8 mouse cellular contexts compared by ENCODE assay signal in genomic region chr2:154548688-154549087, GRCm38 (mm10). TPM values are rescaled to one million over a fixed set of nuclear protein-coding genes. Genes with fewer than 3 reads are reported as not detected.
DNase-seq lines count a peak whose midpoint lies in the region; ATAC-seq and TF ChIP-seq lines count a peak whose summit lies in the region.

No protein-coding gene starts in this region.

- no peak for ATAC-seq in heart, embryonic 12.5 days (ENCODE audit: insufficient number of reproducible peaks, low FRiP score)

- no peaks in the 10 kb centered on the region for H3K9me3 ChIP-seq in heart, embryonic 12.5 days (replicated peaks)

- intact Hi-C loops in gastrocnemius, adult 2 months (cut with DNase I), result no loop called here

- peak overlapping the region; percentile 59 for H3ac ChIP-seq in C2C12 (ENCODE audit: control insufficient read depth, insufficient read length, low read depth)

- H3K79me2 ChIP-seq in C2C12 (ENCODE audit: control insufficient read depth, insufficient read depth), result no peaks in the 10 kb centered on the region

- H3K4me1 ChIP-seq in heart, embryonic 12.5 days (replicated peaks), result peaks cover 28% of the 10 kb centered on the region

- peak; percentile 44 for DNase-seq in gastrocnemius, adult 2 months
- DNase-seq in gastrocnemius, postnatal 10 days, result no peak
- DNase-seq in mesoderm, embryonic 11.5 days (ENCODE audit: low read depth, low spot score), result peak; percentile 47
- DNase-seq in thymus, postnatal 4 days, result no peak
- DNase-seq in left cerebral cortex, adult 9 months (ENCODE audit: low spot score in 2 of 2), result no peak
- no peak for DNase-seq in urinary bladder, postnatal 14 days (ENCODE audit: low spot score)

- no peaks in the 10 kb centered on the region for H3K79me3 ChIP-seq in C2C12 (ENCODE audit: low read depth)

- no peak overlapping the region for H3K27ac ChIP-seq in gastrocnemius, adult 2 months
- H3K27ac ChIP-seq in heart, embryonic 12.5 days (ENCODE audit: poor library complexity, severe bottlenecking), result no peak overlapping the region

- WGBS in heart, embryonic 12.5 days, result 52% methylated on average over 3 of the region's 3 CpGs

- no peak for TF ChIP-seq CTCF in gastrocnemius, adult 2 months (IDR thresholded peaks at IDR 0.05)
- no peak for TF ChIP-seq CTCF in C2C12 (IDR thresholded peaks at IDR 0.05; ENCODE audit: control insufficient read depth, insufficient read depth, insufficient read length)

- no peaks in the 10 kb centered on the region for H3K27me3 ChIP-seq in C2C12 (ENCODE audit: control insufficient read depth, insufficient read depth, insufficient read length)
- peaks cover 33% of the 10 kb centered on the region for H3K27me3 ChIP-seq in heart, embryonic 12.5 days (replicated peaks)

- no peak overlapping the region for H3K9ac ChIP-seq in heart, embryonic 12.5 days

- no peak overlapping the region for H3K4me3 ChIP-seq in gastrocnemius, adult 2 months
- H3K4me3 ChIP-seq in C2C12 (ENCODE audit: insufficient read depth, poor library complexity, severe bottlenecking), result no peak overlapping the region
- H3K4me3 ChIP-seq in heart, embryonic 12.5 days, result no peak overlapping the region

- H3K36me3 ChIP-seq in C2C12 (ENCODE audit: control insufficient read depth, insufficient read depth), result no peaks in the 10 kb centered on the region
- H3K36me3 ChIP-seq in heart, embryonic 12.5 days, result no peaks in the 10 kb centered on the region

- 0 out of 2 replicates have a peak overlapping the region, but pooled peaks have one; percentile 91 for H3K4me2 ChIP-seq in heart, embryonic 12.5 days

TF ChIP-seq in C2C12, 6 proteins besides CTCF, POLR2A, EP300 and RAD21:
- TF ChIP-seq FOSL1 (IDR thresholded peaks at IDR 0.05; ENCODE audit: insufficient read depth, low read length, poor library complexity, severe bottlenecking) (no peak), MYOG (IDR thresholded peaks at IDR 0.05; ENCODE audit: control insufficient read depth, extremely low read depth, insufficient read length) (no peak), MAX (IDR thresholded peaks at IDR 0.05) (no peak), MYOD1 (IDR thresholded peaks at IDR 0.05; ENCODE audit: control insufficient read depth, insufficient read length, low read depth) (no peak), USF1 (IDR thresholded peaks at IDR 0.05; ENCODE audit: low read depth) (peak; percentile 65), CEBPB (IDR thresholded peaks at IDR 0.05; ENCODE audit: low read depth) (no peak)

RNA-seq across cellular contexts. Expression of gene 1700003F12Rik, which starts 1.8 kb away (rescaled TPM):
- not detected for total RNA-seq in gastrocnemius, adult 2 months (2021)
- under 1 TPM in 1 of 2 experiments, not detected in 1; 0.81 TPM for total RNA-seq in gastrocnemius, postnatal 10 days (2021)
- polyA plus RNA-seq in C2C12 (2012; fragmentation: generic; extraction: Trizol), result 6.8 TPM
- 0.48 and 0.78 TPM in 2 replicates for polyA plus RNA-seq in heart, embryonic 12.5 days (2016; fragmentation: Nextera tagmentation; extraction: Ambion mirVana)

RNA-seq across cellular contexts. Expression of gene Actl10, which starts 2.9 kb away (rescaled TPM):
- total RNA-seq in gastrocnemius, adult 2 months (2021), result not detected
- total RNA-seq in gastrocnemius, postnatal 10 days (2021), result not detected
- polyA plus RNA-seq in C2C12 (2012; fragmentation: generic; extraction: Trizol), result 0.33 TPM
- polyA plus RNA-seq in heart, embryonic 12.5 days (2016; fragmentation: Nextera tagmentation; extraction: Ambion mirVana), result 0.13 and 0.15 TPM in 2 replicates

RNA-seq across cellular contexts. Expression of gene Necab3, which starts 10.0 kb away (rescaled TPM):
- total RNA-seq in gastrocnemius, adult 2 months (2021), result under 1 TPM; 0.33 to 0.36 TPM
- under 1 TPM; 0.73 to 0.79 TPM for total RNA-seq in gastrocnemius, postnatal 10 days (2021)
- polyA plus RNA-seq in C2C12 (2012; fragmentation: generic; extraction: Trizol), result 0.46 TPM
- 0.27 and 0.87 TPM in 2 replicates for polyA plus RNA-seq in heart, embryonic 12.5 days (2016; fragmentation: Nextera tagmentation; extraction: Ambion mirVana)

RNA-seq across cellular contexts. Expression of gene E2f1, which starts 21.0 kb away (rescaled TPM):
- total RNA-seq in gastrocnemius, adult 2 months (2021), result under 1 TPM; 0.28 to 0.64 TPM
- total RNA-seq in gastrocnemius, postnatal 10 days (2021), result 1 to 10 TPM; 6.3 to 8.7 TPM
- 33.3 TPM for polyA plus RNA-seq in C2C12 (2012; fragmentation: generic; extraction: Trizol)
- polyA plus RNA-seq in heart, embryonic 12.5 days (2016; fragmentation: Nextera tagmentation; extraction: Ambion mirVana), result 21.7 and 21.8 TPM in 2 replicates

RNA-seq across cellular contexts. Expression of gene Pxmp4, which starts 54.8 kb away (rescaled TPM):
- 10 to 100 TPM; 10.1 to 15.8 TPM for total RNA-seq in gastrocnemius, adult 2 months (2021)
- total RNA-seq in gastrocnemius, postnatal 10 days (2021), result 10 to 100 TPM; 15.1 to 16.1 TPM
- polyA plus RNA-seq in C2C12 (2012; fragmentation: generic; extraction: Trizol), result 6.4 TPM
- polyA plus RNA-seq in heart, embryonic 12.5 days (2016; fragmentation: Nextera tagmentation; extraction: Ambion mirVana), result 18.9 and 20.5 TPM in 2 replicates

Comparison
In these comparisons a context has a peak if more than half of its experiments do, and no peak if none do; other contexts are left out.
1. DNase-seq: peak in gastrocnemius, adult 2 months (single experiment) and mesoderm, embryonic 11.5 days (single experiment); none in gastrocnemius, postnatal 10 days (single experiment), thymus, postnatal 4 days (single experiment), left cerebral cortex, adult 9 months (0 of 2) and urinary bladder, postnatal 14 days (single experiment).